Mouse (Mus musculus) cerebellum, adult 9-10 months (tissue): ENCODE measurements at regions not wholly inside any gene's neighbourhood (a gene's known extent, or its start where the extent isn't known, plus 50 kb on each side); places are given as distances from the start of the nearest gene placed in this dataset.
A peak's percentile ranks its signal among the peaks of the same experiment; 100 is the strongest.

Experiments
- DNase-seq: peaks from one replicate; pipeline ENCODE4 v3.0.0; 2022

DNA sequence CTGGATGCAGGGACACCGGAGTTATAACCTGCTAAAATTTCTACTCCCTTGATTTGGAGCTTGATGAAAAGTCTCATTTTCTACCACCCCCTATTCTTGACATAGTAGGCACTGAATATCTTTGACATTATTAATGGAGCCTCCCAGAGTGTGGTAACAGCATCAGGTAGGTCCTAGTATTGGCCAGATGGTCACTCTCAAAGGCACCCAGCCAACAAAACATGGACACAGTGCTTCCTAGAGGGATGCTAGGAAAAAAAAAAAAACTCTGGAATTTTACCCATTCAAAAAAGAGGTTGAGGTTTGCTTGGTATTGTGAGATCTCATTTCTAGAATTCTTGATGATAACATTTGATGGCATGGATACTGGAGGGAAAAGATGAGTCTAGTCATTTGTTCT lies 740.8 kb downstream of the Epm2a start:
- peak; percentile 42 for DNase-seq

GRCm38 (mm10) chr10:12092521-12092920 lies 749.3 kb downstream of the Epm2a start:
- no peak for DNase-seq

DNA sequence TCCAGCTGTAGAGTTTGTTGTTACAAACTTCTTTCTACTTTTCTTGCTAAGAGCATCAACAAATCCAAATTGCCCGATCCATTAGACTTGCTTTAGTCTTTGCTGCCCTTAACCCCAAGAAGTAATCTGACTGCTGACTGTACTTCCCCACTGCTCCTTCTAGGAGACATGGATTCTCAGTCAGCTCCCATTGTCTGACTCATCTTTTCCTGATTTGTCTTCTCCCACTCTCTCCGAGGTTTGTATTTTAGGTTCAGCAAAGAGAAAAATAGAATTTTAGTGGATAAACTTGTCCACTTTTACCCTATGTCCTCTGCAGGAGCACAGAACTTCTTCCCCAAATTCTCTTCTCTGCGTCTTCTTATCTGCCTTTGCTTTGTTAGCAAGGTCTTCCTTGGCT lies 753.5 kb downstream of the Epm2a start:
- DNase-seq, result no peak

DNA sequence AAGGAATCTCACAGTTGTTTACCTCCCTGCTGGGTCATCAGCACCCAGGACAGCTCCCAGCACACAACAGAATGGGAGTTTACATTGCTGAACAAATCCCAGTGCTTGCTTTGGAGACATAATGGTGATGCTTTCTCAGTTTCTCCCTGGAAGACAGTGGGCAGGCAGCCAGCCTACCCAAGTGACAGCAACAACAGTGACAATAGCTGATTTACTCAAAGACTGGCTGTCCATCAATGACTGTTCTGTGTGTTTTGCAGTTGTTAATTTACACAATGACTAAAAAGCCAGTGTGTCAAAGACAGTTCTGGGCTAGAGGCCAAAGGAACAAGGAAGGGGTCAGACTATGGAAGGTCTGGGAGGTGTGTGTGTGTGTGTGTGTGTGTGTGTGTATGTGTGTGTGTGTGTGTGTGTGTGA lies 762.2 kb downstream of the Utrn start:
- no peak for DNase-seq

- DNase-seq, result peak; percentile 20
These were observed 757.4 kb downstream of the Utrn start for GRCm38 (mm10) chr10:12111720-12112119.

DNA sequence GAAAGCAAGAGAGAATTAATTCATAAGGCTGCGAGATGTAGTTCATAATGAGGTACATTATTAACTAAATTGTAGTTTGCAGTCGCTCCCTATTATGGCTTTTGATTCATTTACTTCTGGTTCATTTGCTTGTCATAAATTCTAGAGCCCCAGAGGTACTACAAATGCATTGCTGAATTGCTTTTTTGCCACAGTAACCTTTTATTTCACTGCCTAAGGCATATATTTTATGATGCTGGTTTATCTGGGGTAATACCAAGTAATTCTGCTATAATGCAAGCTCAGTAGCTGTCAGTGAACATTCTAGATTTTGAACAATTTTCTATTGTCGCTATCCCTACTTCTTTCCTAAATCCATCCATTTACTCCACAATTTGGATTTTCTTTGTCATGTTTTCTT lies 753.4 kb downstream of the Utrn start:
- DNase-seq, result no peak

DNA sequence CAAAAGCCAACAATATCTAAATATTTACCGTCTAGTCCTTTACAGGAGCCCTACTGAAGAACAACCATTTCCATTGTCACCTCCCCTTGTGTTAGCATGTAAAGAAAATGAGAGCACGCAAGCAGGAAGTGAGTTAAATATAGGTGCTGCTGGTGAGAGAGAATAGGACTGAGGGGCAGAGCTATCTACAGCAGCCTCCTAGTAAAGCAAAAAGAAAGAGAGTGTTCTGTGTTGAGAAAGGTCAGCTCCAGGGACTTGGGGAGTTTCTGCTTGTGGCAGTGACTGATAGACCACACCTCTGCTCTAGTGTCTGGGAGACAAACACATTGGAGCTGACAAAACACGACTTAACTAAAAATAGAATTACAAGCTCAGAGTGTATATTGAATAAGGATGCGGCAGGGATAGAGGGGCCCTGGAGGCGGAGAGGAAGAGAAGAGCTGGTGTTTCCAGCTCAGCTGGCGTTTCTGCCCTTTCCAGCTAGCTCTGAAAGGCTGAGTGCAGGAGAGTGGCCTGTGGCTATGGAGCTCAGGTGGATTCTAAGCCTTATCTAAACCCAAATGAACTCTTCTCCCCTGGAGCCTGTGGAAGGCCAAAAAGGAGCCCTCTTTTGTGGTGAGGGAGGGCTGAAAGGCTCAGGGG lies 752.4 kb downstream of the Utrn start:
- DNase-seq, result no peak

- no peak for DNase-seq
These were observed 744.9 kb downstream of the Utrn start for GRCm38 (mm10) chr10:12124272-12124671.

DNA sequence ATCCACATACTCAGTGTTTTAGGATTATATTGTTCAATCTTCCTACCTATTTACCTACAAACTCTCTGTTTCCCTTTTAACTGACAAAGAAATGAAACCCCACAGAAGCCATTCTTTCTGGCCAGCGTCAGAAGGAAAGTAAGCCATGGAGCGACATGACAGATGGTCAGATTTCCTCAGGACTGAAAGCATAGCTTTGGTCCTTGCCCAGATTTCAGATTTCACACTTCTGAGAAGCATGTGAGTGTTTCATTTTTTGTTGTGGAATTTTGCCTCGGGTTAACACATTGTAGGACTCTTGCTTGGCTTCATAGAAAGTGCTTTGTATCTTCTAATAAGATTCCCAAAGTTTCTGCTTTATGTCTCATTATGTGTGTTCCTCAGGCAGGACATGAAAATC lies 739.7 kb downstream of the Utrn start:
- peak; percentile 43 for DNase-seq

DNA sequence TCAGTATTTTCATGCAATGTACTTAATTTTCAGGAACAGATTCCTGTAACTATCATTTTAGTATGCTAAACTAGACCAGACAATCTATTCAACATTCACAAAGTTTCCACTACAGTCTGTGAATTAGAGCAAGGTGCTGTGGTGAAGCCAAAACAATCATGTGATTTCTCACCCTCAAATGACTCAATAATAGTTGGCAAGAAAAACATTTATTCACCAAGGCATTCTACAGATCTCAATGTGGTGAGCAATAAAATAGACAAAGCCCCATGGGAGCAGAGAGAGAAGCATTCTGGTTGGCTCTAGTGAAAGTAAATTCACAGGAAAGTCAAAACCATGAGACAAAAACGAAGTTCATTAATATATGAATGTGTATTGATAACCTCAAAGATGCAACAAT lies 724.5 kb downstream of the Utrn start:
- no peak for DNase-seq

GRCm38 (mm10) chr10:12146942-12147537 lies 722.1 kb downstream of the Utrn start:
- no peak for DNase-seq

DNA sequence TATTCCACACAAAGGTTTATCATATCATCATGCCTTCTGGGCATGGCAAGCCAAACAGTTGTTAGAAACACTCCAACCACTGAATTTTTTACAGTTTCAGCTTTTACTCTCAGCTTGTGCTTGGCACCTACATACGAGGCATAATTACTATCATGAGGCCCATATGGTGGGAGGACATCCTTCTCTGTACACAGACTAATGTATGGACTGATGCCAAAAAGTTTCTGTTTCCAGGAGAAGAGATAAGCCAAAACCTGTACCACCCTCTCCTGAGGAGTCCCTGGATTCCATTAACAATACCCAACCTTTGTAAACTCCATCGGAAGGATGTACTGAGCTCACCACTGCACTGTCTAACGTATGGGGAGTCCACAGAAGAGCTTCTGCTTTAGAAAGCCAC lies 698.9 kb downstream of the Utrn start:
- DNase-seq, result no peak

- DNase-seq, result peak; percentile 4
These were observed 694.9 kb downstream of the Utrn start for GRCm38 (mm10) chr10:12174200-12174818.

DNA sequence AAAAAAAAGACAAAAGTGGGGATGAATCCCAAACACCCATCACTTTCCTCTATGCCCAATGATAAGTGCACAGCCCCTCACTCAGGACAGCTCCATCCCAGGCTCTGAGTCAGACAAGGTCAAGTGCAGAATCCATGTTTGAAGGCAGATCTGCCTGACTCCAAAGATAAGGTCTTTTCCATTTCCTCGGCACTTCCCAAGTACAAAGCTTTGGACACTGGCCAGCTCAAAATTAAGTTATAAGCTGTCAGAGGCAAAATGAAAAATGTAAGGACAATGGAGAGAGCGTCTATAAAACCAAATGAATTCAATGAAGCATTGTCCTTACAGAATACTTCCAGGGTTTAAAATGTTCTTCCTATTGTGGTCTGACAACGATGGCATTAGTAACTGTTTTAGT lies 694.0 kb downstream of the Utrn start:
- DNase-seq, result no peak

DNA sequence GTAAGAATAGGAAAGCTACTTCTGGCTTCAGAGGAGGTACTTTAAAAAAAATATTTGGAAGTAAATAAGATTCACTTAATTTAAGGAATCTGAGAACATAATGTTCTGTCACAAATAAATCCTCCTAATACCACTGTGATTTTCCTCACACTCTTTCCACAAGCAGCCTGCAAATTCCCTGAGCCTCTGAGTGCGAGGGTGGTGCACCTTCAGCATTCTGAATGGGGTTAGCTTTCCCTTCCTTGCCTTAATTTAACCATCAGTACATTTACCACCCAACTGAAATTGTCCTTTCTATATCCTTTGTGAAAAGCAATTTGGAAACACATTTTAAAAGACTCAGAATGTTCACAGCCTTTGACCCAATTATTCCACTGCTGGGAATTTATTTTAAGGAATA lies 691.7 kb downstream of the Utrn start:
- no peak for DNase-seq

DNA sequence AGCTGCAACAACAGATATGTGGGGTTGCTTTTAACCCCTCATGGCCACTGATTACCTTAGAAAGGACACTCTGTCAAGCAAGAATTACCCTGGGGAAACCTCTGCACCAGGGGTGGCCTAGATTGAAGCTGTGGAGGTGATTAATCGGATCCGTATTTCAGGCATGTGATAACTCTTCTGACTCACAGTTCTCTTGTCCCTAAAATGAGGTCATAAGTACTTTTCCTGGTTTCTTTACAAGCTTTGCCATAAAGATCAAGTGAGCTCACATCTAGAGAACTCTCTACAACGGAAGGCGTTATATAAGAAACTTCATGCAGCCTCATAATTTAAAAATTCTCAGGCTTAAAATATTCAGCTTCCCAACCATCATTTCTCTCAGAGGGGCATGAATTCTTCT lies 688.2 kb downstream of the Utrn start:
- no peak for DNase-seq

GRCm38 (mm10) chr10:12186918-12187639 lies 682.1 kb downstream of the Utrn start:
- DNase-seq, result no peak

- DNase-seq, result no peak
These were observed 681.4 kb downstream of the Utrn start for GRCm38 (mm10) chr10:12187669-12188342.

DNA sequence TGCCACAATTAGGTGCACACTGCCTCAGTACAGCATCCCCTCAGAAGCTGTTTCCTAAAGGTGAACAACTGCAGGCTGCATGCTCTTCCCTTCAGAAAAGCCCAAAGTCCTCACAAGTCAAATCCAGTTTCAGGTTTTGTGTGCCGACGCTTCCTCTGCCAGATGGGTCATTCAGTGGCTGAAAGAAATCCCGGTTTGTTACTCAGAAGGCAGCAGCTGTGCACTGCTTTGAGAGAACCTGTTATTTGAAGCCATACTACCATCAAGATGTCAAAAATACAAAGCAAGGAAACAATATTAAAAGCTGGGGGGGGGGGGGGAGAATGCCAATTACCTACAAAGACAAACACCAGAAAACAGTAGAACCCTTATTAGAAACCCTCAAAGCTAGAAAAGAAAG lies 678.7 kb downstream of the Utrn start:
- DNase-seq, result no peak

DNA sequence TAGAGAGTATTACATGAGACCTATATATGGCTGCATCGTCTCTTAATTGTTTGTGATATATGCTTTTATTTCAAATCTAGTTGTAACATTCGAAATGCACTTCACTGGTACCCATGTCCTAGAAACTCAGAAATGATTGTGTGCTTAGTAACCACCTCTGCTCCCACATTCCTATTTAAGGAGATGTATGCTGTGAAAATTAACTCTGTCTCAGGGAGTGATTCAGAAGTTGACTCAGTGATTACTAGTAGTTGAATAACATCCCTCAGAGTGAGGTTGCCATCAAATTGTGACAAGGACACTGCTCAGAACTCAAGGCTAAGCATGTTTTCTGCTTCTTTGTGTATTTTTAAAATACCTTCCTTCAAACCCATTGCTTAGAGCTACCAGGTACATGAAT lies 661.9 kb downstream of the Utrn start:
- no peak for DNase-seq

- DNase-seq, result no peak
These were observed 659.0 kb downstream of the Utrn start for GRCm38 (mm10) chr10:12210181-12210580.

- no peak for DNase-seq
These were observed 650.3 kb downstream of the Utrn start for GRCm38 (mm10) chr10:12218879-12219278.

- DNase-seq, result no peak
These were observed 635.0 kb downstream of the Utrn start for GRCm38 (mm10) chr10:12234141-12234540.
